Mouse (Mus musculus) thymus, adult 2 months (tissue): ENCODE measurements around the gene Abca9. TPM values are rescaled to one million over a fixed set of nuclear protein-coding genes. Genes with fewer than 3 reads are reported as not detected.

Experiments
- DNase-seq: peaks from one replicate; pipeline ENCODE4 v3.0.0; 2021
- H3K27ac ChIP-seq: fragments of 200-500 bp; 2 replicates; pipeline ENCODE4 v1.5.1; 2012; ENCODE audit warnings: low read length, control low read depth; ENCODE audit not compliant: control insufficient read depth, insufficient read depth
- H3K27me3 ChIP-seq: fragments of 200-500 bp; 2 replicates; pipeline ENCODE4 v1.6.1; 2012; ENCODE audit warnings: mild to moderate bottlenecking, low read length, moderate library complexity, mixed read lengths; ENCODE audit not compliant: control insufficient read depth, insufficient read depth
- H3K36me3 ChIP-seq: fragments of 200-500 bp; 2 replicates; pipeline ENCODE4 v1.6.1; 2012; ENCODE audit warnings: mild to moderate bottlenecking, low read length, moderate library complexity; ENCODE audit not compliant: control insufficient read depth, insufficient read depth
- H3K4me1 ChIP-seq: fragments of 200-500 bp; replicated peaks from 2 replicates; pipeline ENCODE4 v1.6.1; 2012; ENCODE audit warnings: low read length; ENCODE audit not compliant: control insufficient read depth, insufficient read depth
- H3K4me3 ChIP-seq: fragments of 200-500 bp; 2 replicates; pipeline ENCODE4 v1.5.1; 2012; ENCODE audit warnings: mild to moderate bottlenecking, low read length, control low read depth, moderate library complexity; ENCODE audit not compliant: control insufficient read depth, insufficient read depth
- CTCF ChIP-seq: fragments of 200-500 bp; IDR thresholded peaks from 2 replicates; pipeline ENCODE4 v1.5.1; 2012; ENCODE audit warnings: mild to moderate bottlenecking, control low read depth, low read length, moderate library complexity, borderline replicate concordance; ENCODE audit not compliant: control insufficient read depth, poor library complexity, insufficient read depth; ENCODE audit errors: extremely low read depth
- POLR2A ChIP-seq: fragments of 200-500 bp; IDR thresholded peaks from 2 replicates; pipeline ENCODE4 v1.6.1; 2012; ENCODE audit warnings: mild to moderate bottlenecking, low read length, control low read depth, moderate library complexity; ENCODE audit not compliant: control insufficient read depth, poor library complexity, insufficient read depth; ENCODE audit errors: extremely low read depth
- WGBS: fragments of 180-500 bp; shearing (Covaris S2); methylation state at CpG from one replicate; pipeline ENCODE4 v1.1.7; 2018; 5-methylcytosine and 5-hydroxymethylcytosine counted together
- polyA plus RNA-seq: library from polyadenylated mRNA; depleted of rRNA; stranded (reverse); fragments of >200 nt; gene quantifications from 2 replicates; pipeline ENCODE4 v1.2.3, GENCODE M21; 2012; rRNA removed

Abca9 gene
- 0.65 and 1.00 TPM in 2 replicates for polyA plus RNA-seq

DNA sequence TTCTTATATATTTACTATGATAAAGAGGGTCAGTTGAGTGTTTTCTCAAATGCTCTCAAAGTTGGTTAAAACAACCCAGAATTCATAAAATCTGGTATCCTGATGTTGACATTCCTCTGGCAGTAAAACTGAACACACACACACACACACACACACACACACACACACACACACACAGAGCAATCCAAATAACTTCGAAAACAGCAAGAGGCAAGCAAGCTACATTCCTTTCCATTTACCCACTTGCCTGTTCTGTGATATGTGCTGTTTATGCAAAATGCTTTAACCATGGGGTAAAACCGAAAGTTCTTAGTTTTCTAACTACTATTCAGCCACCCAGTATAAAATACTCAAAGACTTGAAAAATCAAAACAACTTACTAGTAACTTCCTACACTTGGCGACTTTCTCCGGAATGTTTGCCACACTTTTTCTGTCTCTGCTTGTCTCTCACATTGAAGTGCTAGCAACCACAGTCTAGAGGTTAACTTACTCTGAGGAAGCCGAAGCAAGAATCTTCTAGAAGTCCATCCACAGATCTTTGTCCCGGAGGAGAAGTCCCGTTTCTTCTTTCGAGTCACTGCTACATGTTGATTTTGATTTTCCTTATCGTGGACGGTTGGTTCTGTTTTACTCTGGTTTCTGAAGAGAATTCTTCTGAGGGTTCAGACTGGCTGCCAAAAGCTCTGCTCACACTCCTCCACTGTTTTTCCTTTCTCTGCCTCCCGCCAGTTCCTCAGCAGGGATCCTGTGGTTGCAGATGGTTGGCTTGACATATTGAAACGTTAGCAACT lies at the start of gene Abca9:
TSS of gene Abca9 (minus strand) at position 738 of the 793 bp plus-strand sequence.
- WGBS, result 76% methylated on average over 12 of the region's 12 CpGs
- H3K27ac ChIP-seq, result no peak within 1 kb of the TSS

DNA sequence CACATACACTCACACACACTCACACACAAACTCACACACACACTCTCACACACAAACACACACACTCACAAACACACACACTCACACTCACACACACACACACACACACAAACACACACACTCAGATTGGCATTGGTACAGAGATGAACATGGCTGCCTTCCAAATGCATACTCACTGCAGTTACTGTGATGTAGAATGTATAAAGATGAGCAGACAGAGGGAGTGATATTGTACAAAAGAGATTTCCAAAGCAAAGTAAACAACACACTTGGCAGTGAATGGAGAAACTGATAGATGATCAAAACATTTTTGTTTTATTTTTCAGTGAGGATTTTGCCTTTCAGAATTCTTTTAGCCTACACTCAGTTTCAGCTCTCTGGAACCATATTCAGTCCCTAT lies 49.1 kb upstream of the Abca9 start:
- H3K4me3 ChIP-seq, result no peak overlapping the region
- H3K36me3 ChIP-seq, result no peaks in the 10 kb centered on the region
- no peak overlapping the region for H3K27ac ChIP-seq
- no peak for TF ChIP-seq POLR2A
- no peak for TF ChIP-seq CTCF
- no peak for DNase-seq
- no peaks in the 10 kb centered on the region for H3K27me3 ChIP-seq
- H3K4me1 ChIP-seq, result no peaks in the 10 kb centered on the region

More for the DNA sequence above, at the start of gene Abca9:
- Histone ChIP-seq H3K27me3 (no peaks in the 10 kb centered on the region), H3K4me3 (no peak within 1 kb of the TSS), H3K4me1 (no peaks in the 10 kb centered on the region), H3K36me3 (no peaks in the 10 kb centered on the region)
- TF ChIP-seq CTCF, result no peak
- TF ChIP-seq POLR2A, result no peak
- DNase-seq, result no peak

DNA sequence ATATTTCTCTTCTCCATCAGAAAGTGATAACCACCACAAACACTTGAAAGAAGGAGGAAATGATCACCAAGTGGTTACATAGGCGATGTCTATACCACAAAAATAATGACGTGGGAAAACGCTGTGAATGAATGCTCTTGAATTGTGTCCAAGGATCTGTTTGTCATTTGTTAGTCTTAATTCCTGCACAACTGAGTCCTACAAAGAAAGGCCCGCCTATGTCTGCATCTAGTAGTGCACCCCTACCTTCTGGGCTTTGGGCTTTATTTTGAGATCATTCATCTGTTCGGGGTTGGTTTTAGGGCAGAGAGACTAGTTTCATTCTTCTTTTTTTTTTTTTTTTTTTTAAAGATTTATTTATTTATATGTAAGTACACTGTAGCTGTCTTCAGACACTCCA lies 35.9 kb upstream of the Abca9 start:
- TF ChIP-seq CTCF (no peak), POLR2A (no peak)
- Histone ChIP-seq H3K27ac (no peak overlapping the region), H3K4me3 (no peak overlapping the region), H3K36me3 (no peaks in the 10 kb centered on the region), H3K27me3 (no peaks in the 10 kb centered on the region), H3K4me1 (no peaks in the 10 kb centered on the region)
- 89% methylated on average over 5 of the region's 5 CpGs for WGBS
- no peak for DNase-seq

DNA sequence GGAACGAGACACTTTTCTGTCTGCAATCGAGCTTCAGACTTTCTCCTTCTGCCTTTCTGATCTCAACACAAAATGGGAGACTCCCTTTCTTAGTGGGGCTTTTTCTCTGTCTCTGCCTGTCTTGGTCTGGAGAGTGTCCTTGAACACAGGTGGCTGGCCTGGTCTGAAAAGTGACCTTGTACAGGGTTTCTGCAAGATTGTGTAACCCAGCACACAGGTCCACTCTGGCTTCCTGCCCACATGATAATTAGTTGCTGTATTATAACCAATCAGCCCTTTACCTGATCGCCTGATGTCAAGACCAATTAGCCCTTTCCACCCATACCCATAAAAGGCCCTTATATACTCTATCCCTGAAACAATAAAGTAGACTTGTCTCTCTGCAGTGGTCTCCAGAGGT lies 30.9 kb upstream of the Abca9 start:
- no peak for DNase-seq
- WGBS, result 94% methylated on average over 3 of the region's 3 CpGs
- H3K4me1 ChIP-seq, result no peaks in the 10 kb centered on the region
- no peak overlapping the region for H3K4me3 ChIP-seq
- TF ChIP-seq CTCF, result no peak
- TF ChIP-seq POLR2A, result no peak
- no peaks in the 10 kb centered on the region for H3K27me3 ChIP-seq
- H3K27ac ChIP-seq, result no peak overlapping the region
- H3K36me3 ChIP-seq, result no peaks in the 10 kb centered on the region

DNA sequence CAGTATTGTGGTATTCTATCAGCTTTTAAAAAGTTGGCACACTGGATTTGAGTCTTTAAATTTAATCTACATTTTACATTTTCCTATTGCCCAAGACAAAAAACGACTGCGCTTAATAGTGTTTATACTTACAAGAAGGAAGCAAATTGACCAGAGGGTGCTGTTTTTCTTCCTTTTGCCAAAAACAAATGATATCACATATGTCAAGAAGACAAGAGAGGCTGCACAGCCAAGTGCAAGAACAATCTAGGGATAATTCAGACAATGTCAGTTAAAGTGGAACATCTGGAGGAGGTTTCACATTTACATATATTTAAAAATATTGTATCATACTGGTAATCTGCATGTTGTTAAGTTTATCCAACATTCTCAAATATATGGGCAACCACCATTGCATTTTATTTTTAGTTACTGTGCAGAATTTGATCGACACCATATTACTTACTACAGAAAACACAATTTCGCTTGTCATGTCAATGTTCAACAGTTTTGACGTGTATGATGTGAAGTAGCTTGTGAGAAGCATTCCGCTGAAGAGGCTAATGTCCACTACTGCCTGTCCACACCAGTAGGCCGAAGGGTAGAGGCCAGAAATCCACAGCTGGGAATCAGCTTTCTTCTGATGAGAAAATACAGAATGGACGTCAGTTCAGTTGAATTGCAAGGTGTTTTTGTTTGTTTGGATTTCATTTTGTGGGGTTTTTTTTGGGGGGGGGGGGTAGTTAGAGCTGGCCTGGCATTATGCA lies 28.7 kb upstream of the Abca9 start:
- Histone ChIP-seq H3K36me3 (no peaks in the 10 kb centered on the region), H3K27ac (no peak overlapping the region), H3K4me1 (no peaks in the 10 kb centered on the region), H3K27me3 (no peaks in the 10 kb centered on the region), H3K4me3 (no peak overlapping the region)
- no peak for TF ChIP-seq CTCF
- no peak for TF ChIP-seq POLR2A
- 93% methylated on average over 8 of the region's 8 CpGs for WGBS
- no peak for DNase-seq

DNA sequence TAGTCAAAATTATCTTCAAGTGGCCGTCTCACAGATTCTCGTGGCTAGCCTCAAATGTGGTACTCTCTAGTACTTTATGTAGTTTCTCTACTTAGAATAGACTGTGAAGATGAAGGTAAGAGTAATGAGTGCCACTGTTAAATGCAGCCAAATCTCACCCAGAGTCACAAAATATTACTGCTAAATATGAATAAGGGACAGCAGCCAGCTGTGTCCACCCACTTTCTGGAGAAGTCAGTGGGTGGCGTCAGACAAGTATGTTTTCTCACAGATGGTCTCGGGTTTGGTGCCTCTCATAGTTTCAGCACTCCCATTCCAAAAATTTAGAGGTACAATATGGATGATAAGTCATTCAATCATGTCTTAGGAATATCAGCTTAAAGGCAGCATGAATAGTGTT lies 27.3 kb upstream of the Abca9 start:
- no peaks in the 10 kb centered on the region for H3K36me3 ChIP-seq
- no peaks in the 10 kb centered on the region for H3K4me1 ChIP-seq
- no peak for TF ChIP-seq POLR2A
- TF ChIP-seq CTCF, result no peak
- DNase-seq, result no peak
- H3K27me3 ChIP-seq, result no peaks in the 10 kb centered on the region
- H3K4me3 ChIP-seq, result no peak overlapping the region
- 98% methylated on average over 4 of the region's 4 CpGs for WGBS
- H3K27ac ChIP-seq, result no peak overlapping the region
